Mouse (Mus musculus) left cerebral cortex, postnatal 14 days (tissue): Measurements from ENCODE around the gene Plxna4. TPM values are rescaled to one million over a fixed set of nuclear protein-coding genes. Genes with fewer than 3 reads are reported as not detected.
"Not testable (repeated sequence)": the region's sequence is repeated elsewhere in the genome, so short reads cannot be mapped to it uniquely, and the experiment has no call there.

Source experiments
- DNase-seq, 2 experiments: peaks; one replicate each; pipeline ENCODE4 v3.0.0; 2021 to 2022; ENCODE audit warnings: low spot score in 2 of 2, mixed read lengths in 1 of 2
- intact Hi-C: fragments of 180-260 bp; cut with DNase I; formaldehyde crosslinking; loops from one replicate; pipeline ENCODE4 v1.15.1; 2025
- total RNA-seq, 2 experiments: library from RNA; stranded (reverse); gene quantifications; 2 replicates each; pipeline ENCODE4 v1.2.3; 2021

Plxna4 gene
- total RNA-seq, 2 experiments from 2014 or later = 76.4 to 85.1 TPM

DNA sequence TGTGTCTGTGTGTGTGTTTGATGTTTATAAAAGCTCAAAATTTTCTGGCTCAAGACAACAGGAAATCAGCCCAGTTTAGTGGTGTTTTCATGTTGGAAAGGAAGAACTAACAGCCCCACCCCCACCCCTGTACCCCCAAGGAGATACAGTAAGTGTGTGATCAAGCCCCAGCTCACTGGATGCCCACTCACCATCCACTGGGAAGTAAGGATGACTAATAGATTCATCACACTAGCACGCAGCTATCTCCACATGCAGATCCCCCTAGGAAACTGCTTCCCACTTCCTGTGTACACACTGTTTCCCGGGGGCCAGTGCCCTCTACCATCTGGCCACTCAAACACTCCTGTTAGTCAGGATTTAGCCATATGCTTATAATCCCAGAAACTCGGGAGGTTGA, 17.5 kb downstream of the Plxna4 start:
- intact Hi-C loops = no loop called here
- no peak for DNase-seq

DNA sequence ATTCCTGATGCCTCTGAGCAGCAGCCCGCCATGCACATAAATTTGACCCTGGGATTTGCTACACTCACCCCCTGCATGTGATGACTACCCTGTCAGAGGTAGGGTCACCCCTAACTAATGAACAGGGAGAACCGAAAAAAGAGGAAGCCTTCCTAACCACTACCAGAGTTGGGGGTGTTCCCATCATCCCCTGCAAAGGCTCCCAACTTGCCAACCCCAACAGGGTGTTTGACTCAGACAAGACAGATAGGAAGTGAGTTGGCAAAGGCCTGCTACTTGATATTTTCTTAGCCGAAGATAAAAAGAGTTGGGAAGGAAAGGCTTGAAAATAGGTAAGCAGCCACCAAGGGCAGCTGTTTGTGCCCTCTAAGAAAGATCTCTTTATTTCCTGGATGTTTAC, 18.1 kb downstream of the Plxna4 start:
- no peak for DNase-seq
- intact Hi-C loops = no loop called here

DNA sequence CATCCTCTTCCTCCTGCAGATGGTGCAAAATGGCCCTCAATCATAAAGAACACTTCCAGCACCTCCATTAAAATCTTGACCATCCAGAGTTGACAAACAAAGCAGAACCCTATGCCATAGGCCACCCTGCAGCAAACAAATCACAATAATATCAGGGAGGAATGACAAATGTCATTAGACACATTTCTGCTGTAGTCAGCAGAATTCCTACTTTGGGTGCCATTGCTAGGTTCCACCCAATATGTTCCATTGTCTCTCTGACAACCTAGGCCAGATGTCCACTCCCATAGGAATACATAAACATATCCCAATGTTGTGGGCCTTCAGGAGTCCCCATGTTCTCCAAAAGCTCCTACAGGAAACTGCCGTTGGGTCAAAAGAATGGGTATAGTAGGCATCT, 41.1 kb downstream of the Plxna4 start:
- intact Hi-C loops = no loop called here
- no peak for DNase-seq

DNA sequence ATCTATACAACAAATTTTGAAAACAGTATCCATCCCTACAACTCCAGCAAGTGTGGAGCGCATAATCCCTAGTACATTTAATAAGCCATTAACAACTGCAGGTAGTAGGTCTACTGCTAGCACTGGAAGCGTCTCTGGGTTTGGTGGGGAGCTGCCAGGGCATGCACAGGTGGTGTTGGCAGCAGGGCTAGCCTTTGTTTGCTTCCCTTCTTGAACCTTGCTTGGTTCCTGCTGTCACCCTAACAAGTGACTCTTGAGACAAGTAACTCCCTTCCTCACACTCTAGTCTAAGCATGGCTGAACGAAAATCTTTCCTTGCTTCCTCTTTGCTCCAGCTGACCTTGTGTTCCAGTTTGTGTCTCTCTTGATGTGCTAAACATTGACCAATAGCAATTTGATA, 44.0 kb downstream of the Plxna4 start:
- intact Hi-C loops = no loop called here
- no peak for DNase-seq

DNA sequence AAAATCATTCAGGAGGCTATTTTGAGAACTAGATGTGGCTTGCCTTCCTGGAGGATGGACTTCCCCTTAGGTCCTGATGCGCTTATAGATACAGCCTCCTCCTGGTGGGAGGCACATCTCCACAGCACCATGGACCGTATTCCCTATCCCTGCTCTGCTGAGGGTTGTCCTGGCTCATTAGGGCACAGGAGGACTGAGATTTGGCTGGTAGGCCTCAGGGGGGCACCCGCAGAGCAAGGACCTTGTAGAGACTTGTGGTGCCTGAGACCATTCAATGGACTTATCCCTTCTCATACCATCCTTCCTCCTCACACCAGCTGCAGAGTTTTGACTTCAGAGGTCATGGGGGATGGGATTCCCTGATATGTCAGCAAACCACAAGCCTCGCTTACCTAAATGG, 47.8 kb downstream of the Plxna4 start:
- no peak for DNase-seq
- intact Hi-C loops = no loop called here

DNA sequence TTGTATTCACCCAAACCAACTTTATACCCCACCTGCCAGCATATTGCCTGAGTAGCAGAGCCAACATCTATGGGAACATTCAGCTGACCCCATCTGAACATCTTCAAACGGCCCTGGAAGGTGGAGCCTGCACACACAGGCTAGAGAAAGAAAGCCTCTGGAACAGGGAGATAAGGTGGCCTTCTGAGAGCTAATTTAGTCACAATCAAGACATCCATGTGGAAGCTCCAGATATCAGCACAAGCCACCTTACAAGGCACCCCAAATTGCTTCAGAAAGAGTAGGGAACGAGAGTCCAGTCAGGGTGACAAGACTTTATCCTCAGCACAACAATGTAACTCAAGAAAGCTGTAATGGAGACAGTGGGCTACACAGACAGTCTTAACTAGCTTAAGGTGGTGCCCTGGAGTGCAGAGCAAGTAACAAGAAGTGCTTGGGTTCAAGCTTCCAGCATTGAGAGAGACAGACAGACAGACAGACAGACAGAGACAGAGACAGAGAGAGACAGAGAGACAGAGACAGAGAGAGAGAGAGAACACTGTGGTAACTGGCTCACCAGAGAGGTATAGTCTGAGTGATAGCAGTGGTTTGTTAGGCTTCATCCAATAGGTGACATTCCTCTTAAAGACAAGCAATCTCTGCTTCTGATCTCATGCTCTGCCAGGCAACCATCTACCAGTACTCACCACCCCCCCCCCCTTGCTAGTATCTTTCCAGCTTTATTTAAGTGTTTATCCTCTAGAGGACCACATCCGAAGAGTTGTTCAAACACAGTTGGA, 53.8 kb downstream of the Plxna4 start:
- intact Hi-C loops = no loop called here
- DNase-seq = no peak

DNA sequence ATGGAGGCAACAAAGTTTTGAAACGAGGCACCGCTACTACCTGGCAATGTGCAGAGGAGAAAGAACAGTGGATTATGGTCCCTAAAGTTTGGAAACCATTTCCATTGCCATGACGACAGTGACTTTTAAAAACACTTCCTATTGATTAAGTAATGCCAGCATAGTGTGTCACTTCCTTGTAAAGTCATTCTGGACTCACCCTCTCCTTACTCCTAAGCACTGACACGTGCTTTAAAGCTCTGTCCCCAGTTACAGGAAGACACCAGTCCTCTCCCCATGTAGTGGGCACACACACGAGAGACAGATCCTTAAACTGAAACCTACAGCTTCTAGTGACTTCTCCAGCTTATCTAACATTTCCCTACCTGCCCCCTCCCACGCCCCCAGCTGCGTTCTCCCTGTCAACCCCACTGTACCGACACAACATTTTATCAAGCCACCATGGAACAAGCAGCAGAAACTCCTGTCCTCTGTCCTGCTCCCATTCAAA, 59.9 kb downstream of the Plxna4 start:
- intact Hi-C loops = no loop called here
- no peak for DNase-seq

DNA sequence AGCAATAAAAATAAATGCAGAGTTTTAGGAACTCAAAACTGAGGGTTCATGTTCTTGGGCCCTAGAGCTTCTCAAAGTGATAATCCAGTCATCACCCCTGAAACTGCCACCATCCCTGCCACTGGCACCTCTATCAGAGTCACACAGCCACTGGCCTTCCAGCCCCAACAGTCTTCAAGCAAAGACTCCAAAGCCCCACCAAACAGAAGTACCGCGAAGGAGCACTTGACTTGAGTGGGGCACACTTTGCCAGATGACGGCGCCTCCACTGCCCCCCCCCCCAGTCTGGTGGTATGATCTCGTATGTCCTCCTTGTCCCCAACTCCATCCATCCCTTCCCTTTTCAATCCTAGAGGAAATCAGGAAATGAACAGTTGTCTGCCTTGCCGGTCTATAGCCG, 60.5 kb downstream of the Plxna4 start:
- DNase-seq = no peak
- intact Hi-C loops = no loop called here

DNA sequence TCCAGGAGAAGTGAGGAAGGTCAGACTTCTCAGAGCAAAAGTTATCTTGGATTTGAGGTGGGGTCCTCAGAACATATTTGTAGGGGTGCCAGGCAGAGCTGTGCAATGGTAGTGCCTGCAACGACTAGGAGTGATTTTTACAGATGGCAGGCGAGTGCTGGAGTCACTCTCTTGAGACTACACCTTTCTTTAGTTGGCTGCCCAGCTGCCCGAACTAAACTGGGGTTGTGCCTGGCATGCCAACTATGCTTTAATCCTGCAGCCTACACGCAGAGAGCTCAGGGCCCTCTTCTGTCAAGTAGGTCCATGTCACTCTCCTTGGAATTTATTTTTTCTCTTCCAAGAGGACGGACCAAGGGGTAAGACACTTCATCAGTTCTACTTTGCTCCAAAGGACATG, 61.2 kb downstream of the Plxna4 start:
- no peak for DNase-seq
- intact Hi-C loops = no loop called here

DNA sequence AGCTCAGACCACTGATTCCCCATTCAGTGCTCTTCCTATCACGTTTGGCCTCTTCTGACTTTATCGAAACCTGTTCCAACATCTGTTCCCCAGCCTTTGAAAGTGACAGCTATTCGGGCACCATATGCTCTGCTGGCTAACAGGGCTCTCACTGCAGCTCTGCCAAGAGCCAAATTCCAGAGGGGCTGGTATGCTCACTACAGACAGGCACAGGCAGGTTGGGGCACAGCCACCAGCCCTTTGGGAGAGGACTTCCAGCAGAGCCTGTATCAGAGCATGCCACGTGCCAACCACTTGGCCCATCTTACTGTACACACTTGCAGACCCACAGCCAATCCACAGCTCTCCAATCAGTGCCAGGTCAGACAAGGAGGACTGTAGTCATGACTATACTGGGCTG, 67.9 kb downstream of the Plxna4 start:
- intact Hi-C loops = no loop called here
- no peak for DNase-seq

DNA sequence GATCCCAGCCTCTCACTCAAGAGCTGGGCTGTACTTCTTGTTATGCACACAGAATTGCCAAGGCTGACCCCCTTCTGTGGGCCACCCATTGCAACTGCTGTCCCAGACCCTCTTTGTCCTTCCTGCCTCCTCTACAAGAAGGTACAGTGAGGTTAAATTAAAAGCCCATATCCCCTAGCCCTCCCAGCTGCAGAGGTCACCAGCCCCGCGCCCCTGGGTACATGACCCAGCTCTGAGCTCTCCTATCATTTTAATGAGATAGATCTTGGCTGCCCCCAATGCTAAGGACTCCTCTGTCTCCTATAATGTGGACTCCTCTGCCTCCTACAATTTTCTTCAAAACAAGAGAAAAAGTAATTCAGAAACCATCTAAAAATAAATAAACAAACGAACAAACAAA, 69.4 kb downstream of the Plxna4 start:
- DNase-seq = no peak
- intact Hi-C loops = no loop called here

DNA sequence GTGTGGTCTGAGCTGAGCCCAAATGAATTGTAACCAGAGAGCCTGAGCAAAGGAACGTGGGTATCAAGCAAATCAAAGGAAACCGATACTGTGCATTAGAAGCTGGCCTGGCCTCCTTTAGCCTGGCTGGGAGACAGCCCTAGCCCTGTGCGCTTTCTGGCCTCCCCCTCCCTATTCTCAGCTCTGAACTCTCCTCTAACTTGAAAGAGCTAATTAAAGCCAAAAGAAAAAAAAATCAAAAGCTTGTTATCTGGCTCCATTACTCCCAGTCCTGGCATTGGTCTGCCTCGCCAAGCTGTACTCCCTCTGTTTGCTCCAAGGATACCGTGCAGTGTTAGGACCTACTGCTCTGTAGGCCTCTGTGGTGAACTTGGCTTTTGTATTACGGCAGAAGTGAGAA, 73.9 kb downstream of the Plxna4 start:
- intact Hi-C loops = no loop called here
- DNase-seq = no peak

DNA sequence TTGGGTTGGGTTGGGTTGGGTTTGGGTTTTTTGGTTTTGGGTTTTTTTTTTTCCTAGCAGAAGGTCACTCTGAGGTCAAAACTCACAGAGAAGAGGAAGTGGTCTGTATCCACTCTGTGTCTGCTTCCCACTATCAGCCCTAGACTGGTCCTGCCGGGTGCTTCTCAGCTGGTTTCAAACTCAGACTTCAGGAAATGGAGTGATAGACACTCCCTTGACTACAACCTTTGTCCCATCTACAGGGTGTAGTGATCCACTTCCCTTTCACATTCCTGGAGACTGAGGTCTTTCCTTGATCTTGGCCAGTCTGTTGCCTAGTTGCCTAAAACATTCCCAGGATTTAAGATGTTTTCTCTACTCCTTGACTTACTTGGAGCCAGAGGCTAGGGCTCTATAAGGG, 76.0 kb downstream of the Plxna4 start:
- intact Hi-C loops = no loop called here
- DNase-seq = no peak

DNA sequence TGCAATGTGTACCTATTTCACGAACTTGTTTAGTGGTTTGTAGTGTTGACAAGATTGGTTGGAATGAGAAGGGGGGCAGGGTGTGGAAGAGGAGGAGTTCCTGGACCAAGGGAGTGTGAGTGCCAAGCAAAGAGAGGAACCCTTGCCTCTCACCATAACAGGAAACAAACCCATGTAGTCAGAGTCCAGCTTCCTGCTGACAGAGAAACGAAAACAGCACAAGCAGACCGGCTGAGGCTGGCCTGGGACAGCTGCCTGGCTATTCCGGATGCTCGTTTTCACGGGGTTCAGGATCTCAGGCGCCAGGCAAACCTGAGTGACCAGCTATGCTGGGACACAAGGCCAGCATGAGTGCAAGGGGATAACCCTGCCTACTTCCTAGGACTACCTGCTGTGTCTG, 77.1 kb downstream of the Plxna4 start:
- intact Hi-C loops = no loop called here
- DNase-seq = no peak

DNA sequence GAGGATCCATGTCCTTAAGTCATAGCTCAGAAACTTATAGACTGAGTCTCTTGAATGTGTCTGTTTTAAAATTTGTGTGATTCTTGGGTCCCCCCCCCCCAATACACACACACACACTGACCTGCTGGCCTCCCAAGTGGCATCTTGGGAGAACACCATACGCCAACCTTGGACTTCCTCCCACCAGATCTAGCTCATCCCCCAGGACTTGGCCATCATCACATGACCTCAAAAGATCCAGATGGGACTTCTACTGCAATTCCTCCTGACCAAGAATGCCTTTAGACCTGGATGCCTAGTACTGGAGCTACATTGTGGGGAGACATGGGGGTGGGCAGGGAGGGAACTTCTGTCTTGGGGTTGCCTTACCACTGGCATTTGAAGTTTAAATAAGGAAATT, 77.5 kb downstream of the Plxna4 start:
- intact Hi-C loops = no loop called here

DNA sequence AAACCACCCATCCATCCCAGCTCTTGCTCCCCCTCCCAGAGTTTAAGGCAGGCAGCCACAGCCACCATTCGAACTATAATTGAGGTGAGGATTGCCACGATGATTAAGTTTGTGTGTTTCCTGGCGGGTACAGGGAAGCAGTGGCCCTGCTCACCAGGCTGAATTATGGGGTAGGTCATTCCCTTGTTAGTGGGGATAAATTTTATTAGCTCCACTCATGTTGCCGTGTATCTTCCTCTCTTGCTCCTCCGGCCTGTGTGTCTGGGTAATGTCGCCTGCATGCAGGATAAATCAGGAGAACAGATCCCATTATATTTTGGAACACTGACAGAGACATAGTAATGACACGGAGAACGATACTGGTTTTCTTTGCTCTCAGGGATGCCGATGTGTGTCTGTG, 78.9 kb downstream of the Plxna4 start:
- intact Hi-C loops = no loop called here
- no peak for DNase-seq

More for the DNA sequence above, 77.5 kb downstream of the Plxna4 start:
- no peak for DNase-seq

DNA sequence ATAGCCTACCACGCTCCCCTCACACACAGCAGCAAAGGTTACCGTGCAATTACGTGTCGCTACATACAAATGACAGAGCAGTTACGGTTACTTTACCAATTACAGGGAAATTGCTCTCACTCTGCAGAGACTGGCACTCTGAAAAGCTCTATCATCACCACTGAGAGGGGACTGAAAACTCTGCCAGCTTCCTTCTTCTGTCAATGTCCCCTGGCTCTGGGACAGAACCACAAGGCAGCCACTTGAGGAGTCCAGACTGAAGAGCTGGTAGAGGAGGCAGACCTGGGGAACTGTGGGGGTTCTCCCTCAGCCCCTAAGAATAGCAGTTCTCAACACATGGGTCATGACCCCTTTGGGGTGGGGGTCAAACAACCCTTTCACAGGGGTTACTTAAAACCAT, 83.0 kb downstream of the Plxna4 start:
- no peak for DNase-seq
- intact Hi-C loops = no loop called here

DNA sequence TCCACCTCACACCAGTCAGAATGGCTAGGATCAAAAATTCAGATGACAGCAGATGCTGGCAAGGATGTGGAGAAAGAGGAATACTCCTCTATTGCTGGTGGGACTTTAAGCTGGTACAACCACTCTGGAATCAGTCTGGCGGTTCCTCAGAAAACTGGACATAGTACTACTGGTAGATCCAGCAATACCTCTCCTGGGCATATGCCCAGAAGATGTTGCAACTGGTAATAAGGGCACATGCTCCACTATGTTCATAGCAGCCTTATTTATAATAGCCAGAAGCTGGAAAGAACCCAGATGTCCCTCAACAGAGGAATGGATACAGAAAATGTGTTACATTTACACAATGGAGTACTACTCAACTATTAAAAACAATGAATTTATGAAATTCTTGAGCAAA, 86.8 kb downstream of the Plxna4 start:
- DNase-seq, intact Hi-C loops: not testable (repeated sequence)

DNA sequence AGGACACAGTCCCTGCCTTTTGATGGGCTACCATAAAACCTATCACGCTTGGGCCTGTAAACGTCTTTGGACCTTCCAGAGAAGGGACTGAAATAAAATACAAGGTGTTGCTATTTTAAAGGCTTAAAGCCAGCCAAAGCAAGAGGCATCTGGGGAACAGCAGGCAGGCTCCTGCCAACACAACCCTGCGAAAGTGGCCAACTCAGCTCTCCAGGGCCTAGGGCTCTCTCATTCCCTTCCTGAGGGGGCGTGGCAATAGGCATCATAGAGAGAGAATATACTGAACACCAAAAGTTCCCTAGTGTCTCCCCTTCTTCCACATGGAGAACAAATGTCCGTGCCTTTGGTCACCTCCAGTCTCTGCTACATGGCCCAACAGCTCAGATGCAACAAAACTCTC, 89.9 kb downstream of the Plxna4 start:
- no peak for DNase-seq
- intact Hi-C loops = no loop called here

DNA sequence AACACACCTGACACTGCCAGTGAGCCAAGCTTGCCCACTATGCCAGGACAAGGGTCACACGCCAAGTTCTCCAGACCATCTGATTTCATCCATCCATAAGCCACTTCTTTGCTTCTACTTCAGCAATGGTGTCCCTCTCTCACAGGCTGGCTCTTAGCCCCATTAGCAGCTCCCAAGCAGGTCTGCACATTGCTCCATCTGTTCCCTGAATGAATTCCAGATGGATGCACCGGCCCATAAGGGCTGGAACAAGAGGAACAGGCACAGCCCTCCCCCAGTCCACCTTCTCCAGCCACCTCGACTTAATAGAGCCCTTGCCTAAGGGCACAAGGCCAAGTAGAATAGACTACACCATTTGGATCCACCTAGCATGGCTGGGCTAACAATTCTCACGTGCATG, 91.9 kb downstream of the Plxna4 start:
- intact Hi-C loops = no loop called here
- DNase-seq = no peak

DNA sequence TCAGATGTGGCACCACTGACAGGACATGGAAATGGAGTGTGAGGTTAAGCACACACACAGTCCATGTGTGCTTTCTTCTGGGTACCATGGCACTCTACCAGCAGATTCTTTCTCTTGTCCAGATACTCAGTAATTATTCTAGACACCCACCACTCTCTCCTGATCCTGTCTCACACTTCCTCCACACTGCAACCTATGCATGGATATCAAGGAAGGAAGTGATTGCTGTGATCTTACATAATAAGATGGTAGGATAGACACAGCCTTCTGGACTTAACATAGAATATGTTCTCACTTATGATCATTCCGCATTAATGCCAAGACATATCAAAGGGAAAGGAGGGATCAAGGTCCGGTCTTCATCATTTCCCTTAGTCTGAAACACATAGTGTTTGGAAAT, 92.5 kb downstream of the Plxna4 start:
- no peak for DNase-seq
- intact Hi-C loops = no loop called here

DNA sequence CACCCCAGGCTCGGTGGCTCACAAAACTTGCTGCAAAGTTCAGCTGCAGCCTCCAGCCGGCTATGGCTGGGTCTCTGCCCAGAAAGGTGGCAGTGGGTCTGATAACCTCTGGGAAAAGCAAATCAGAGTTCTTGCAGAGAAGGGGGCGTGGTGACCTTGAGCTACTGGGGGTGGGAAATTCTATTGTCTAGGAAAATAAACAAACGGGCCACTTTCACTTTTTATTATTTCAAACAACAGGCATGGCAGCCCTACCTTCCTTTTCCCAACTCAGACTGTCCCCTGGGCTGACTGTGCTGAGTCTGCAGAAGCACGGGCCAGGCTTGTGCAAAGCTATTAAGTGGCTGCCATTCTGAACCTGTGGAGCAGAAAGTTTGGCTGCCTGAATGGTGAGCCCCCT, 94.4 kb downstream of the Plxna4 start:
- no peak for DNase-seq
- intact Hi-C loops = no loop called here
